11 mouse cellular contexts compared by ENCODE assay signal in the genomic region with DNA sequence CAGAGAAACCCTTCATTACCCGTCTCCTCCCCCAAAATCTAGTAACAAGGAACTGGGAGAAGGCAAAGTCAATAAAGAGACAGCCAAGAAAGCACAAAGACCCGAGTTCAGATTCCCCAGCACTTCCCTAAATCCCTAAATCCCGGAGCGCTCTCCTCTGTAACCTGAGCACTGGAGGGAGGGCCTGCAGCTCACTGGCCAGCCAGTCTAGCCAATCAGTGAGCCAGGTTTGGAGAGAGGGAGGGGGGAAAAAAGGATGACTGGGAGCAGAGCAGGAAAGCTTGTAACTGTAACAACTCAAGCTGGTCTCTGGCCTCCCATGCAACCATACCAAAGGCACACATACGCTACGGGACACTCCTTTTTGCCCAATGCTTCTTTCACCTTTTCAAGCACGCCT. TPM values are rescaled to one million over a fixed set of nuclear protein-coding genes. Genes with fewer than 3 reads are reported as not detected.
DNase-seq lines count a peak whose midpoint lies in the region; ATAC-seq and TF ChIP-seq lines count a peak whose summit lies in the region.
"Had no signal": no experiment of that assay in that cellular context is flagged by ENCODE, and none has a peak within 500 bp of the region (broad histone marks: within the 10 kb centered on the region; RNA-seq: fewer than 3 reads in every experiment).

No protein-coding gene starts in this region.

- no peak for ATAC-seq in forebrain, embryonic 16.5 days
- ATAC-seq in lung, embryonic 14.5 days (ENCODE audit: insufficient read depth) = no peak
- ATAC-seq in neural tube, embryonic 12.5 days (ENCODE audit: low FRiP score, low read depth) = no peak
- ATAC-seq: CD4-positive, CD25-positive, alpha-beta regulatory T cell, adult 4 months had no signal

- no peak overlapping the region for H3K27ac ChIP-seq in forebrain, embryonic 10.5 days
- H3K27ac ChIP-seq in forebrain, embryonic 16.5 days (ENCODE audit: low read length) = no peak overlapping the region
- no peak overlapping the region for H3K27ac ChIP-seq in lung, embryonic 14.5 days (ENCODE audit: low read depth)
- H3K27ac ChIP-seq in embryonic facial prominence, embryonic 10.5 days (replicated peaks) = no peak overlapping the region
- no peak overlapping the region for H3K27ac ChIP-seq in neural tube, embryonic 12.5 days
- no peak overlapping the region for H3K27ac ChIP-seq in cerebellum, adult 2 months (ENCODE audit: insufficient read depth, low read length)
- H3K27ac ChIP-seq: lung, embryonic 15.5 days had no signal

- no peak overlapping the region for H3K9ac ChIP-seq in forebrain, embryonic 16.5 days (replicated peaks; ENCODE audit: low read depth, low read length)
- H3K9ac ChIP-seq in lung, embryonic 14.5 days = no peak overlapping the region
- no peak overlapping the region for H3K9ac ChIP-seq in neural tube, embryonic 12.5 days
- H3K9ac ChIP-seq: lung, embryonic 15.5 days had no signal

- 76% methylated on average over 7 of the region's 7 CpGs for WGBS in forebrain, embryonic 10.5 days
- 74% methylated on average over 7 of the region's 7 CpGs for WGBS in forebrain, embryonic 16.5 days
- WGBS in lung, embryonic 14.5 days = 66% methylated on average over 7 of the region's 7 CpGs
- WGBS in embryonic facial prominence, embryonic 10.5 days = 59% methylated on average over 7 of the region's 7 CpGs
- 66% methylated on average over 7 of the region's 7 CpGs for WGBS in neural tube, embryonic 12.5 days
- 81% methylated on average over 7 of the region's 7 CpGs for WGBS in cerebellum, adult 2 months

- peak overlapping the region; percentile 86 for H3K4me3 ChIP-seq in forebrain, embryonic 10.5 days
- H3K4me3 ChIP-seq in forebrain, embryonic 16.5 days (replicated peaks; ENCODE audit: low read length) = no peak overlapping the region
- no peak overlapping the region for H3K4me3 ChIP-seq in lung, embryonic 14.5 days (ENCODE audit: low read depth, low read length)
- 0 out of 2 replicates have a peak overlapping the region, but pooled peaks have one; percentile 28 for H3K4me3 ChIP-seq in embryonic facial prominence, embryonic 10.5 days
- no peak overlapping the region for H3K4me3 ChIP-seq in neural tube, embryonic 12.5 days
- no peak overlapping the region for H3K4me3 ChIP-seq in cerebellum, adult 2 months (replicated peaks; ENCODE audit: insufficient read depth, low read depth, low read length)
- H3K4me3 ChIP-seq: lung, embryonic 15.5 days had no signal

- H3K36me3 ChIP-seq in forebrain, embryonic 10.5 days (replicated peaks) = peaks cover 33% of the 10 kb centered on the region
- H3K36me3 ChIP-seq in forebrain, embryonic 16.5 days (ENCODE audit: control insufficient read depth, insufficient read depth) = no peaks in the 10 kb centered on the region
- peaks cover 3% of the 10 kb centered on the region; the same call in 1 of the 2 replicates for H3K36me3 ChIP-seq in lung, embryonic 14.5 days (ENCODE audit: insufficient read depth)
- peaks cover 29% of the 10 kb centered on the region for H3K36me3 ChIP-seq in embryonic facial prominence, embryonic 10.5 days (replicated peaks)
- peaks cover 6% of the 10 kb centered on the region for H3K36me3 ChIP-seq in neural tube, embryonic 12.5 days

- DNase-seq in forebrain, embryonic 10.5 days (ENCODE audit: extremely low spot score, low spot score) = peak; percentile 20
- DNase-seq in lung, embryonic 14.5 days = peak; percentile 52
- DNase-seq in lung, postnatal 25 days (ENCODE audit: low spot score) = no peak
- peak; percentile 56 for DNase-seq in embryonic facial prominence, embryonic 10.5 days (ENCODE audit: low spot score)
- DNase-seq in cerebellum, adult 2 months = no peak
- DNase-seq in left cerebral cortex, adult 18-20 months (ENCODE audit: low spot score in 2 of 2) = no peak
- DNase-seq: thymus, postnatal 25 days had no signal

- TF ChIP-seq CTCF in lung, embryonic 14.5 days (IDR thresholded peaks at IDR 0.05; ENCODE audit: low read depth) = no peak
- TF ChIP-seq CTCF in cerebellum, adult 2 months (IDR thresholded peaks at IDR 0.05; ENCODE audit: borderline replicate concordance, insufficient read depth, low read depth, low read length) = no peak

- no peaks in the 10 kb centered on the region for H3K9me3 ChIP-seq in forebrain, embryonic 10.5 days
- H3K9me3 ChIP-seq in forebrain, embryonic 16.5 days (ENCODE audit: control insufficient read depth, low read length) = no peaks in the 10 kb centered on the region
- H3K9me3 ChIP-seq in lung, embryonic 14.5 days (ENCODE audit: low read depth, low read length) = no peaks in the 10 kb centered on the region
- H3K9me3 ChIP-seq in embryonic facial prominence, embryonic 10.5 days = no peaks in the 10 kb centered on the region
- H3K9me3 ChIP-seq in neural tube, embryonic 12.5 days = no peaks in the 10 kb centered on the region
- H3K9me3 ChIP-seq: lung, embryonic 15.5 days had no signal

- TF ChIP-seq POLR2A in cerebellum, adult 2 months (IDR thresholded peaks at IDR 0.05; ENCODE audit: borderline replicate concordance, insufficient read depth, low read length) = no peak

- peaks cover 25% of the 10 kb centered on the region for H3K4me1 ChIP-seq in forebrain, embryonic 10.5 days
- peaks cover 14% of the 10 kb centered on the region for H3K4me1 ChIP-seq in forebrain, embryonic 16.5 days (replicated peaks; ENCODE audit: control insufficient read depth, insufficient read depth, low read length)
- no peaks in the 10 kb centered on the region for H3K4me1 ChIP-seq in lung, embryonic 14.5 days (ENCODE audit: insufficient read depth)
- H3K4me1 ChIP-seq in embryonic facial prominence, embryonic 10.5 days = peaks cover 20% of the 10 kb centered on the region
- H3K4me1 ChIP-seq in neural tube, embryonic 12.5 days = peaks cover 11% of the 10 kb centered on the region
- H3K4me1 ChIP-seq in cerebellum, adult 2 months (ENCODE audit: control insufficient read depth, insufficient read depth, low read length) = no peaks in the 10 kb centered on the region

- H3K27me3 ChIP-seq in forebrain, embryonic 10.5 days (ENCODE audit: poor library complexity, severe bottlenecking) = no peaks in the 10 kb centered on the region
- no peaks in the 10 kb centered on the region for H3K27me3 ChIP-seq in forebrain, embryonic 16.5 days (replicated peaks; ENCODE audit: control insufficient read depth, insufficient read depth, low read length)
- no peaks in the 10 kb centered on the region for H3K27me3 ChIP-seq in lung, embryonic 14.5 days (ENCODE audit: insufficient read depth, low read length)
- H3K27me3 ChIP-seq in embryonic facial prominence, embryonic 10.5 days (replicated peaks; ENCODE audit: low read depth, poor library complexity, severe bottlenecking) = no peaks in the 10 kb centered on the region
- no peaks in the 10 kb centered on the region for H3K27me3 ChIP-seq in neural tube, embryonic 12.5 days (replicated peaks)
- H3K27me3 ChIP-seq in cerebellum, adult 2 months (ENCODE audit: control insufficient read depth, insufficient read depth, low read length) = no peaks in the 10 kb centered on the region
- H3K27me3 ChIP-seq: lung, embryonic 15.5 days had no signal

- H3K4me2 ChIP-seq in forebrain, embryonic 16.5 days (ENCODE audit: low read length) = no peak overlapping the region
- peak overlapping the region; percentile 32; the same call in 1 of the 2 replicates for H3K4me2 ChIP-seq in lung, embryonic 14.5 days
- H3K4me2 ChIP-seq in neural tube, embryonic 12.5 days (replicated peaks) = peak overlapping the region; percentile 7; the same call in 1 of the 2 replicates
- H3K4me2 ChIP-seq: lung, embryonic 15.5 days had no signal

RNA-seq across cellular contexts. Expression of a gene that starts 4.4 kb away (rescaled TPM):
- polyA plus RNA-seq in forebrain, embryonic 10.5 days (2016; fragmentation: Nextera tagmentation; extraction: Ambion mirVana) = 17.6 and 18.5 TPM in 2 replicates
- 28.0 and 28.5 TPM in 2 replicates for polyA plus RNA-seq in forebrain, embryonic 16.5 days (2015; fragmentation: Nextera tagmentation; extraction: Ambion mirVana)
- 18.2 and 19.7 TPM in 2 replicates for polyA plus RNA-seq in lung, embryonic 14.5 days (2014; fragmentation: Nextera tagmentation; extraction: Ambion mirVana)
- 20.0 and 21.0 TPM in 2 replicates for polyA plus RNA-seq in embryonic facial prominence, embryonic 10.5 days (2016; fragmentation: Nextera tagmentation; extraction: Ambion mirVana)
- 19.3 and 21.2 TPM in 2 replicates for polyA plus RNA-seq in neural tube, embryonic 12.5 days (2016; fragmentation: Nextera tagmentation; extraction: Ambion mirVana)
- 7.3 and 8.3 TPM in 2 replicates for polyA plus RNA-seq in cerebellum, adult 2 months (2012; rRNA removed)
- 10 to 100 TPM; 25.1 to 25.9 TPM for total RNA-seq in left cerebral cortex, adult 18-20 months (2021)

Comparison
In these comparisons a context has a peak if more than half of its experiments do, and no peak if none do; other contexts are left out.
1. DNase-seq: peak in forebrain, embryonic 10.5 days (single experiment), lung, embryonic 14.5 days (single experiment) and embryonic facial prominence, embryonic 10.5 days (single experiment); none in lung, postnatal 25 days (single experiment), cerebellum, adult 2 months (0 of 2) and left cerebral cortex, adult 18-20 months (0 of 2).
2. H3K4me3 ChIP-seq: peak in forebrain, embryonic 10.5 days (single experiment) and embryonic facial prominence, embryonic 10.5 days (single experiment); none in forebrain, embryonic 16.5 days (single experiment), lung, embryonic 14.5 days (single experiment), neural tube, embryonic 12.5 days (single experiment) and cerebellum, adult 2 months (single experiment).